Mouse (Mus musculus) left cerebral cortex, postnatal 4 days (tissue): ENCODE results near the gene Soat2. TPM values are rescaled to one million over a fixed set of nuclear protein-coding genes. Genes with fewer than 3 reads are reported as not detected.

ENCODE experiments used
- DNase-seq: peaks from one replicate; pipeline ENCODE4 v3.0.0-alpha.2; 2022
- intact Hi-C: fragments of 180-260 bp; cut with DNase I; formaldehyde crosslinking; loops from one replicate; pipeline ENCODE4 v1.15.1; 2025
- total RNA-seq, 2 experiments: library from RNA; stranded (reverse); gene quantifications; 2 replicates each; pipeline ENCODE4 v1.2.3; 2021

Soat2 gene
- total RNA-seq, 2 experiments from 2014 or later = not detected

- no peak for DNase-seq
- intact Hi-C loops = no loop called here
Measured at GRCm38 (mm10) chr15:102211895-102212294, 61.6 kb downstream of the Soat2 start.

Other genes with a start within 250 kb of the Soat2 start
- gene Krt4, start 225.8 kb upstream of the Soat2 start, total RNA-seq = under 1 TPM in 1 of 2 experiments, not detected in 1; 0.24 TPM
- gene Krt79, start 210.2 kb upstream of the Soat2 start, total RNA-seq = under 1 TPM in 1 of 2 experiments, not detected in 1; 0.32 TPM
- not detected for gene Krt78, start 196.2 kb upstream of the Soat2 start, total RNA-seq
- gene Krt8, start 146.0 kb upstream of the Soat2 start, total RNA-seq = under 1 TPM in 1 of 2 experiments, not detected in 1; 0.18 TPM
- under 1 TPM; 0.26 to 0.64 TPM for gene Krt18, start 122.3 kb upstream of the Soat2 start, total RNA-seq
- gene Eif4b, start 76.8 kb upstream of the Soat2 start, total RNA-seq = 100 to 1,000 TPM; 206 to 211 TPM
- gene Tns2, start 50.1 kb upstream of the Soat2 start, total RNA-seq = 10 to 100 TPM in 1 of 2 experiments, 1 to 10 TPM in 1; 8.5 to 11.4 TPM
- 100 to 1,000 TPM; 115 to 118 TPM for gene Spryd3, start 14.3 kb upstream of the Soat2 start, total RNA-seq
- 1 to 10 TPM; 1.6 to 2.0 TPM for gene Igfbp6, start 6.2 kb upstream of the Soat2 start, total RNA-seq
- 10 to 100 TPM; 70.3 to 70.6 TPM for gene Zfp740, start 52.7 kb downstream of the Soat2 start, total RNA-seq
- 10 to 100 TPM; 27.8 TPM for gene Csad, start 54.2 kb downstream of the Soat2 start, total RNA-seq
- gene Itgb7, start 81.4 kb downstream of the Soat2 start, total RNA-seq = 1 to 10 TPM in 1 of 2 experiments, under 1 TPM in 1; 0.74 to 1.1 TPM
- gene Rarg, start 107.0 kb downstream of the Soat2 start, total RNA-seq = 10 to 100 TPM; 15.9 to 16.9 TPM
- gene Gm9918, start 120.0 kb downstream of the Soat2 start, total RNA-seq = not detected
- gene Mfsd5, start 128.9 kb downstream of the Soat2 start, total RNA-seq = 10 to 100 TPM; 31.4 to 33.7 TPM
- gene Espl1, start 145.7 kb downstream of the Soat2 start, total RNA-seq = 1 to 10 TPM; 8.5 to 9.9 TPM
- 100 to 1,000 TPM; 390 to 395 TPM for gene Pfdn5, start 175.6 kb downstream of the Soat2 start, total RNA-seq
- 10 to 100 TPM; 60.2 to 65.9 TPM for gene Myg1, start 181.2 kb downstream of the Soat2 start, total RNA-seq
- gene Aaas, start 200.2 kb downstream of the Soat2 start, total RNA-seq = 10 to 100 TPM; 28.7 to 29.2 TPM
- gene Sp7, start 216.7 kb downstream of the Soat2 start, total RNA-seq = under 1 TPM; 0.24 to 0.56 TPM